Mouse (Mus musculus): ENCODE measurements at regions not wholly inside any gene's neighbourhood (a gene's known extent, or its start where the extent isn't known, plus 50 kb on each side); places are given as distances from the start of the nearest gene placed in this dataset.

DNA sequence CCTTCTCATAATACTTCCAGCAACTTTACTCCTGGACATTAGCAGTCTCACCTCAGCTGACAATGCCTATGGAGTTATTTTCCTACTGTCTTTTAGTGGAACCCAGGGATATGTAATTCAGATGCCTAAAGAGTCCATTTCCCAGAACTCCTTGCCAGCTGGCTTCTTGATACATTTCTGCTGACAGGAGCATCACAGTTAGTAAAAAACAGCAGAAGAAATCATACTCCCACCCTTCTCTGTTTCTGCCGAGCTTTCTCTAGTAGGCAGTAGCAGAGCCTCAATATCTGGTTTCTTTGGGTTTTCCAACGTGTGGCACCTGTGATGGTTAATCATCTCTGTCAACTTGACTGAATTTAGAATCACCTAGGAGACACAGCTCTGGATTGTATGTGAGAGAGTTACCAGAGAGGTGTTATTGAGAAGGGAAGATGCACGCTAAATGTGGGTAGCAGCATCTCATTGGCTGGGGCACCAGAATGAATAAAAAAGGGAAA, 269.1 kb upstream of the Ncam1 start:
- H3K4me3 ChIP-seq (ENCODE audit: control insufficient read depth in 1 of 2, insufficient read depth in 1 of 2, low read depth in 2 of 2, low read length in 2 of 2) = no peak overlapping the region
- no peak for DNase-seq (ENCODE audit: low read depth, low spot score)
- H3K9me3 ChIP-seq (replicated peaks; ENCODE audit: insufficient read depth, low read length) = no peaks in the 10 kb centered on the region
- H3K79me2 ChIP-seq (ENCODE audit: control insufficient read depth, insufficient read depth, low read length, poor library complexity) = no peaks in the 10 kb centered on the region
- H3K9ac ChIP-seq (ENCODE audit: control insufficient read depth, low read depth, low read length, poor library complexity, severe bottlenecking) = no peak overlapping the region
- no peak for TF ChIP-seq ZMIZ1 (IDR thresholded peaks at IDR 0.05; ENCODE audit: low read depth, low read length)
- no peak for TF ChIP-seq JUND (IDR thresholded peaks at IDR 0.05; ENCODE audit: low read depth, low read length)
- no peak for TF ChIP-seq USF1 (IDR thresholded peaks at IDR 0.05; ENCODE audit: low read depth, low read length)
- TF ChIP-seq TCF12 (IDR thresholded peaks at IDR 0.05; ENCODE audit: low read depth, low read length) = no peak
- TF ChIP-seq MYC (IDR thresholded peaks at IDR 0.05; ENCODE audit: low read depth, low read length) = no peak
- no peak for TF ChIP-seq GABPA (IDR thresholded peaks at IDR 0.05; ENCODE audit: low read depth, low read length)
- TF ChIP-seq MYB (IDR thresholded peaks at IDR 0.05; ENCODE audit: low read depth, low read length) = no peak
- TF ChIP-seq TBP (IDR thresholded peaks at IDR 0.05; ENCODE audit: low read depth, low read length) = no peak
- TF ChIP-seq POLR2A (IDR thresholded peaks at IDR 0.05; ENCODE audit: control insufficient read depth in 1 of 2, insufficient read depth in 1 of 2, low read depth in 1 of 2, low read length in 2 of 2, poor library complexity in 1 of 2) = no peak
- no peak for TF ChIP-seq CTCF (IDR thresholded peaks at IDR 0.05 in 2 of 3, conservative IDR thresholded peaks at IDR 0.05 in 1 of 3; ENCODE audit: control insufficient read depth in 1 of 3, insufficient read depth in 1 of 3, low read depth in 2 of 3, low read length in 3 of 3, poor library complexity in 1 of 3, severe bottlenecking in 1 of 3)
- no peak for TF ChIP-seq BHLHE40 (IDR thresholded peaks at IDR 0.05; ENCODE audit: borderline replicate concordance, low read depth, low read length)
- H3K4me1 ChIP-seq (ENCODE audit: control insufficient read depth in 1 of 2, insufficient read depth in 2 of 2, low read length in 2 of 2) = no peaks in the 10 kb centered on the region
- no peaks in the 10 kb centered on the region for H3K36me3 ChIP-seq (ENCODE audit: control insufficient read depth in 1 of 2, insufficient read depth in 2 of 2, low read length in 2 of 2)
- no peaks in the 10 kb centered on the region; a peak in 2 of 4 replicates for H3K27me3 ChIP-seq (ENCODE audit: control insufficient read depth in 1 of 2, insufficient read depth in 2 of 2, low read length in 2 of 2)
- H3K27ac ChIP-seq (ENCODE audit: control insufficient read depth, low read depth, low read length) = no peak overlapping the region

DNA sequence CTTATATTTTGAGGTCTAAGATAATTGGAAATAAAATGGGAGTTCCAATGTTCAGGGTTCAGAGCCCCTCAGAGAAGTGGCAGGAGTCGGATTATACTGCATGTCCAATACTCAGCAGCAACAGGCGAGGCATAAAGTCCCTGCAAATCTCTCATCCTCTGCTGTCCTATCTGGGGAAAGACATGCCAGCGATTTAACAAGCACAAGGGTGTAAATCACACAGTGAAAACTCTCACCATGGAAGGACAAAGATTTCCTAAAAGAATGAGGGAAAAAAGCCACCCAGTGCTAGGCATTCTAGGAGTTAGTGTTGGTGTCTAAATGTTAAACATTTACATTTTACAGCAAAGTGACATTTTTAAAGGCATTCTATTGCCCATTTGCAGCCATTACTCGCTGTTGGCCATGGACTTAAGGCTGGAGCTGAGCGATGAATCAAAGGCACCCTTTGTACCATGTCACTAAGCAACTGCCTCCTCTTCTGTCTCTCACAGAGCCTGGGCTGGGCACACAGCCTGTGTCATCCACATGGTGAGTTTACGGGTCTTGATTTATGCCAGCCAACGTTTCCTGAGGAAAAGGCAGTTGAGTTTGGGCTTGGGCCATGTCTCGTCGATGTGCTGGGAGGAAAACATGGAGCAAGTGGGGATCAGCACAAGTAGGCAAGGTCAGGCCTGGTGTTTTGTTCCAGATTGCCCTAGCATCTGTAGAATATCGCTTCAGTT, 265.9 kb upstream of the Ncam1 start:
- no peaks in the 10 kb centered on the region for H3K79me2 ChIP-seq (ENCODE audit: control insufficient read depth, insufficient read depth, low read length, poor library complexity)
- no peak overlapping the region for H3K4me3 ChIP-seq (ENCODE audit: control insufficient read depth in 1 of 2, insufficient read depth in 1 of 2, low read depth in 2 of 2, low read length in 2 of 2)
- TF ChIP-seq NELFE (IDR thresholded peaks at IDR 0.05; ENCODE audit: low read depth, low read length) (no peak), MEF2A (IDR thresholded peaks at IDR 0.05; ENCODE audit: extremely low read depth, insufficient replicate concordance, low read depth, low read length, poor library complexity, severe bottlenecking) (no peak), RAD21 (IDR thresholded peaks at IDR 0.05; ENCODE audit: low read depth, low read length) (no peak), TCF12 (IDR thresholded peaks at IDR 0.05; ENCODE audit: low read depth, low read length) (no peak)
- no peaks in the 10 kb centered on the region for H3K36me3 ChIP-seq (ENCODE audit: control insufficient read depth in 1 of 2, insufficient read depth in 2 of 2, low read length in 2 of 2)
- no peak overlapping the region for H3K27ac ChIP-seq (ENCODE audit: control insufficient read depth, low read depth, low read length)
- DNase-seq (ENCODE audit: low read depth, low spot score) = no peak
- H3K4me1 ChIP-seq (ENCODE audit: control insufficient read depth in 1 of 2, insufficient read depth in 2 of 2, low read length in 2 of 2) = no peaks in the 10 kb centered on the region
- H3K27me3 ChIP-seq (ENCODE audit: control insufficient read depth in 1 of 2, insufficient read depth in 2 of 2, low read length in 2 of 2) = no peaks in the 10 kb centered on the region; a peak in 2 of 4 replicates
- no peak overlapping the region for H3K9ac ChIP-seq (ENCODE audit: control insufficient read depth, low read depth, low read length, poor library complexity, severe bottlenecking)
- no peaks in the 10 kb centered on the region for H3K9me3 ChIP-seq (replicated peaks; ENCODE audit: insufficient read depth, low read length)

Data from MEL (cell line).